Mouse (Mus musculus): ENCODE results near the gene Ercc6.

GRCm38 (mm10) chr14:32533656-32534055, 20.3 kb downstream of the Ercc6 start:
- TF ChIP-seq CTCF (IDR thresholded peaks at IDR 0.05; ENCODE audit: borderline replicate concordance, insufficient read depth, low read length) (no peak), POLR2A (IDR thresholded peaks at IDR 0.05; ENCODE audit: low read depth, low read length) (no peak)

Data from embryonic fibroblast, embryonic 13.5 days (primary cell).